Mouse (Mus musculus) testis, adult 2 months (tissue): ENCODE measurements around the gene Grm8.

Experiments used
- CTCF ChIP-seq: fragments of 200-500 bp; IDR thresholded peaks from 2 replicates; pipeline ENCODE4 v1.5.1; 2012; ENCODE audit warnings: low read depth, mild to moderate bottlenecking, inconsistent platforms, low read length, moderate library complexity; ENCODE audit not compliant: control insufficient read depth, insufficient read depth, insufficient replicate concordance
- POLR2A ChIP-seq: fragments of 200-500 bp; IDR thresholded peaks from 2 replicates; pipeline ENCODE4 v1.6.1; 2012; ENCODE audit warnings: low read depth, mild to moderate bottlenecking, inconsistent platforms, low read length, moderate library complexity; ENCODE audit not compliant: control insufficient read depth

GRCm38 (mm10) chr6:27408473-27408872 lies 726.5 kb downstream of the Grm8 start:
- no peak for TF ChIP-seq POLR2A
- no peak for TF ChIP-seq CTCF
